Mouse (Mus musculus): ENCODE results near the gene AL607142.1. TPM values are rescaled to one million over a fixed set of nuclear protein-coding genes. Genes with fewer than 3 reads are reported as not detected.

The AL607142.1 gene
- total RNA-seq, 2 experiments from 2014 or later: not detected

DNA sequence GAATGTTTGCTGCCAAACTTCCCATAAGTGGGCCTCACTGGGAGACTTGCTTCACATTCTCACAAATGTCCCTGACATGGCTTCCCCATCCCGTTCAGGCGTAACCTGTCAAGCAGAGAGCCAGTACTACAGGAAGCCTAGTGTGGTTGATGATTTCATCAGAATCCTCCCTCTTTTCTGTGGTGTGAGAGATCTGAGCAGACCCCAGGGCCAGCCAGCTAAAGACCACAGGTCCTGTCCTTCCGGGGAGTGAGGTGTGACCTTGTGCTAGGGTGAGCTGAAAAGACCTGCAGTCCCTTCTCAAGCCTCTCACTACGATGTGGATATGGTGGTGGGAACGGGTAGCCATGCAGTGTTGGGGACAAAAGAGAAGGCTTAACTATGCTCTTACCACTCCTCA is 17.7 kb downstream of the AL607142.1 start:
- DNase-seq (ENCODE audit: low spot score in 2 of 2): no peak
- intact Hi-C loops (cut with DNase I): no loop called here

DNA sequence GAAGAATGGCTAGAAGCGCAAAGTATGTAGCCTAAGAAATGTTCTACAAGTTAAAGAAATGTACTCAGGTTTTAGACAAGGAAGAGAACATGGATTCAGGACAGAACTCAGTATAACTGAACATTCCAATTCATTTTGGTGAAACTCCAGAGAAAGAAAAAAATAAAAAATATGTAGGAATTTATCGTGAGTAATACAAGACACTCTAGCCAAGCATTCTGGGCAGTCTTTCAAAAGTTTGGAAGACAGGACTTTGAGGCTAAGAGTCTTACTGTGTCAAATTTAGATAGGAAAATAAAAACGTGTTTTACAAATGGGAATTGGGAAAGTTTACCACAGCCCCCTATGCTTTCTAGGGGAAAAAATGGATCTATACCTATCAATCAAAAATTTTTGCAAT is 18.9 kb downstream of the AL607142.1 start:
- intact Hi-C loops (cut with DNase I): no loop called here
- no peak for DNase-seq (ENCODE audit: low spot score in 2 of 2)

DNA sequence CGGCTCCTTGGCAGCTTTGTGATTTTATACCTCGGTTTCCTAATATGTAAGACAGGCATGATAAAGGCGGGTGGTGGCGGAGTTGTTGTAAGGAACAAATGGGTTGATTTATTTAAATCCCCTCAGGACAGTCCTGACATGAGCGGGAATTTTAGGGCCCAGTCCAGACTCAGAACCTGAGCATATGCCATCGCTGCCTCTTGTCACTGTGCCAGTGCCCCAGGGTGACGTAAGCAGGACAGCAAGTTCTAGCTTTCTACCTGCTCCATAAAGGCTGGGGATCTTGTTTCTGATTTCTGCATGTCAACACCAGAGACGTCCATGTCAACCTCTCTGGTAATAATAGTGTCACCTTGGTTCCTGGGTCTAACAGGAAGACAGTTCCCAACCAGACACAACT is 24.7 kb downstream of the AL607142.1 start:
- no peak for DNase-seq (ENCODE audit: low spot score in 2 of 2)
- intact Hi-C loops (cut with DNase I): no loop called here

DNA sequence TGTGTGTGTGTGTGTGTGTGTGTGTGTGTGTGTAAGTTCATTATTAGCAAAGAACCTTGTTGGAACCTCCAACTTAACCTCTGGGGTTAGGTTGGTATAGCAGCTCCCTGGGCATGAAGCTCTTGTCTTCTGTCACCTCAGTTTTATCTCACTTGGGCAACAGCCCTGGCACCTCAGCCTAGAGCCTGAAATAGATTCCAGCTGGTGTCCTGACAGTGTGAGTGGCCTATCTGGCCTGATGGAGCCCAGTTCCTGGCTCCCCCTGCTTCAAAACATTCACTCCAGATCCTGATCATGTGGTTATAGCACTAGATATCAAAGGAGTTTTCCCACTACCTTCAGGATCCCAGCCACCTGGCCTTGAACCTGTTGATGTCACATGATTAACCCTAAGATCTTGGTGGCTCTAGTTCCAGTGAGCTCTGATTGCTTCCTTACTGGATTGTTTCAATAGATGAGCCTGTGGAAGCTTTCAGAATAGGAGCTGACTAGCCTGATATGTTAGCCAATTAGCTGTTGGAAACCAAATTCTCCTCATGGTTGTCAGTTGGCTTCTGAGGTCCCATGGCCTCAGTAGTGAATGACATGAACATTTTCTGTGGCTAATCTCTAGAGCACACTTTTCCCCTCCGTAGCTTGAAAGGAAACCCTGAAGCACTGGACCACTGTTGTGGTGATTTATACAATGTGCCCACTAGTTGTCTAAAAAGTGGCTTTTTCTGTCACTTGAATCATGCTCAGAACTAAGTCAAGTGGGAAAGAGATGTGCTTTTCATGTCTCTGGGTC is 27.4 kb downstream of the AL607142.1 start:
- intact Hi-C loops (cut with DNase I): no loop called here
- no peak for DNase-seq (ENCODE audit: low spot score in 2 of 2)

DNA sequence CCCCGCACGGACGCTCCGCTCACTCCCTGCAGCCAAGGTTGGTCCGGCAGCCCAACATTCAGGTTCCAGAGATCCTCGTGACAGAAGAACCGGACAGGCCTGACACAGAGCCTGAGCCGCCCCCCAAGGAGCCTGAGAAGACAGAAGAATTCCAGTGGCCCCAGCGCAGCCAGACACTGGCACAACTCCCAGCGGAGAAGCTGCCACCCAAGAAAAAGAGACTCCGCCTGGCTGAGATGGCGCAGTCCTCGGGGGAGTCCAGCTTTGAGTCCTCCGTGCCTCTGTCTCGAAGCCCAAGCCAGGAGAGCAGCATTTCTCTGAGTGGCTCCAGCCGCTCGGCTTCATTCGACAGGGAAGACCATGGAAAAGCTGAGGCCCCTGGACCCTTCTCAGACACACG is 32.1 kb downstream of the AL607142.1 start:
- DNase-seq (ENCODE audit: low spot score in 2 of 2): no peak

DNA sequence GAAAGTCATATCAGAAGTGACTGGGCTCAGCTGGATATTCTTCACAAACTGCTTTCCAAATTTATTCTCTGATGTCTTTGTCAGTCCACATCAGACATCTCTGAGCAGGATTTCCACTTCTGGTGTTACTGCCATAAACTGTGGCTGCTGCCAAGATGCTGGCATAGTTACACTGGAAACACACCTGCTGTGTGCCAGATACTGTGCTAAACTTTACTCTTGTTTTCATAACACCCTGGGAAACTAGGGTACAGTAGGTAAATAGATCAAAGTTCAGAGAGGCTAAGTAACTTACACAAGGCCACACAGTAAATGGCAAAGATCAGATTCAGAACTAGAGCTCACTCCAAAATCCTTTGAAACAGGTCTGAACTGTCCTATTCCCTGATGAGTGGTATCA is 36.4 kb downstream of the AL607142.1 start:
- no peak for DNase-seq (ENCODE audit: low spot score in 2 of 2)
- intact Hi-C loops (cut with DNase I): loop anchor here (10.0 kb wide), 3 partner anchors 136 to 466 kb away; partner anchors contain the start of gene Guca2a

More for the DNA sequence above, 32.1 kb downstream of the AL607142.1 start:
- intact Hi-C loops (cut with DNase I): no loop called here

DNA sequence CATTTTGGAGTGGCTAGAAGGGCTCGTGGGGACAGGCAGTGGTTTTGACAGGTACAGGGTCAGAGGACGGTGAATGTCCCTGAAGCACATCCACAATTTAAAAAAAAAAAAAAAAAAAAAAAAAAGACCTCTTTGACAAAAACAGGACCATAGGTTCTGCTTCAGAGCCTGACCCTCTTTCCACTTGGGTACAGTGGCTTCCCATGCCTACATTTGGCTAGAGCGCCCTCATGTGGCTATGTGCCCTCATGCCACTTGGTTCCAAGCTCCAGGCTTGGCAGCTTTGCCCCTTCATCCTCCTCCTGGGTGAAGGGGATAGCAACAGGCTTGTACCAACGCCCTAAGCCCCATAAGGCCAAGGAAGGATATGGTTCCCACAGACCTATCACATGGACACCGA is 39.8 kb downstream of the AL607142.1 start:
- peak; percentile 63 to 77 for DNase-seq (ENCODE audit: low spot score in 2 of 2)
- intact Hi-C loops (cut with DNase I): loop anchor here (10.0 kb wide), 3 partner anchors 140 to 470 kb away; partner anchors contain the start of gene Guca2a

DNA sequence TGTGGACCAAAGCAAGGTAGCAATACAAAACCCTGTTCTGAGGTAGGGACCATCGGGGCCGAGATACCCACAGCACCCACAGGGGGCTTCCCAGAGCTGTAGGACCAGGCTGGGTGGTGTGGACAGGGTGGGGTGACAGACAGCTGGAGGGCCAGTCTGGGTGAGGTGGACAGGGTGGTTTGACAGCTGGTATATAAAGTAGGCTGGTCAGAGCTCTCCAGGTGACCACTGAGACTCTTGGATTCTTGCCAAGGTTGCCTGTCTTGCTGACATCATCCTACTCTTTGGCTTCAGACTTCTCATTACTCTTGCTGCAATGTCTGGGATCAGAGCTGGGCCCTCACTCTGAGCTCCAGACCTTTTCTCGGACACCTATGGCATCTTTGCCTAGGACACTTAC is 41.6 kb downstream of the AL607142.1 start:
- intact Hi-C loops (cut with DNase I): loop anchor here (10.0 kb wide), 3 partner anchors 142 to 472 kb away; partner anchors contain the start of gene Guca2a
- no peak for DNase-seq (ENCODE audit: low spot score in 2 of 2)

DNA sequence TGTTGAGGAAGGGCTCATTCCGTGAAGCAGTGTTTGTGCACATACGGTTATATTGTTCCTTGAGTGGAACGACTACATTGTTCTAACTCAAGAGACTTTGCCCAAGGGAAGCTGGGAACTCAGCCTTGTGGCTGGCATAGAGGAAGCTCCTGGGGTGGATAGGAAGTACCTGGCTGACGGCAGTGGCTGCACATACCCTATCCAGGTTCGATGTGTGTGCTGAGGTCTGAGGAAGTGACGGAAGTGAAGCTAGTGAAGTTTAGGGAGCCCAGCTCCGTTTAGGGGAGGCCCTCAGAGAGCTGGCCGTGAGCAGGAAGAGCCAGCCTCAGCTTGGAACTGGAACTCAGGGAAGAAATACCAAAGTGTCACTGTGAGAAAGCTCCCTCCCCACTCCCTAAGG is 43.0 kb downstream of the AL607142.1 start:
- DNase-seq (ENCODE audit: low spot score in 2 of 2): no peak
- intact Hi-C loops (cut with DNase I): loop anchor here (10.0 kb wide), 3 partner anchors 143 to 473 kb away; partner anchors contain the start of gene Guca2a

DNA sequence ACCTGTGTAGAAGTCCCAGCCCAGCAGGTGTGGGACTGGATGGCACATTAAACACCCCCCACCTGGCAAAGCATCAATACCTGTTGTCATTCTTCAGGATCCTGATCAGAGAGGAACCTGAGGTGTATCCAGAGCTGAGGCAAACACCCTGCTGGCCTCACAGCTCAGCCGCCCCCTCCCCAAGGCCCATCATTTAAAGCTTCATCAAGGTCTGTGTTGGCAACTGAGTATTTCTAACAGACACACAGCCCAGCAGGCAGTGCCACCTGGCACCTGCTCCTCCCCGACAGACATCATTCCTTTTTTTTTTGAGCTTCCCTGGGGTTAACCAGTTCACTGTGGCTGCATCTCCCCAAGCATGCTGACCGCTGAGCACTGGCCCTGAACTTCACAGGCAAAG is 50.7 kb downstream of the AL607142.1 start:
- intact Hi-C loops (cut with DNase I): no loop called here
- no peak for DNase-seq (ENCODE audit: low spot score in 2 of 2)

DNA sequence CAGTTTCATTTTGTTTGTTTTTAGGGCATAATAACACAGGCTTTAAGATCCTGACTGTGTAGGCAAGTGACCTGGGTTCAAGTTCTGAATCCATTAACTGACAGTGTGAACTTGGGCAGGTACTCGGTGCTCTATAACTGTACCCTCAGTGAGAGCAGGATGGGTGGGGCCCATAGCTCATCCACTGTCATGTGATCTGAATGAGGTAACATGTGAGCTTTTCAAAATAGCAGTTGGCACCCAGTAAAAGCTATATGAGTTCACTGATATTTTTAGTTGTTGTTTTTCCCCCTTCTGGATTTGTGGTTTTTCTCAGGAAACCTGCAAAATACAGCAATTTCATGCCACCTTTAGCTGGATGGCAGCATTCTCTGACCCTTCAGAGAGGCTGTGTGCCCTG is 51.5 kb downstream of the AL607142.1 start:
- intact Hi-C loops (cut with DNase I): no loop called here

DNA sequence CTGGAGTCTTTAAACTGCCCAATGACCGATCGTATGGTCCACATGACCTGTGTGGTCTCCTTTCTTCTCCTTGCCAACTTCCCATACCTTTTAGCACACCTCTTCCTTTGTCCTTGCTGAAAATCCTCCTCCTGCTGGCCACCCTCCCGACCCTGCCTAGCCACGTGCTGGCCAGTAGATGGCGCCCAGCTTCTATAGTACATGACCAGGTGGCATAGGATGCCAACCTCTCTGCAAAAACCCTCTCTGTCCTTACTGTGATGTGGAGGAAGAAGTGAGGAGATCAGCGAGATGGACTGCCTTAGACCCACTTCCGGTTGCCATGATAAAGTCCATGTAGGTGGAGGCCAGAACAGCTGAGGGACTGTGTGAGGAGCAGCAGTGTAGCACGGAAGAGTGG is 55.5 kb downstream of the AL607142.1 start:
- peak in 1 of 2 experiments; percentile 61 for DNase-seq (ENCODE audit: low spot score in 2 of 2)
- intact Hi-C loops (cut with DNase I): no loop called here

More for the DNA sequence above, 51.5 kb downstream of the AL607142.1 start:
- DNase-seq (ENCODE audit: low spot score in 2 of 2): peak in 1 of 2 experiments; percentile 73

DNA sequence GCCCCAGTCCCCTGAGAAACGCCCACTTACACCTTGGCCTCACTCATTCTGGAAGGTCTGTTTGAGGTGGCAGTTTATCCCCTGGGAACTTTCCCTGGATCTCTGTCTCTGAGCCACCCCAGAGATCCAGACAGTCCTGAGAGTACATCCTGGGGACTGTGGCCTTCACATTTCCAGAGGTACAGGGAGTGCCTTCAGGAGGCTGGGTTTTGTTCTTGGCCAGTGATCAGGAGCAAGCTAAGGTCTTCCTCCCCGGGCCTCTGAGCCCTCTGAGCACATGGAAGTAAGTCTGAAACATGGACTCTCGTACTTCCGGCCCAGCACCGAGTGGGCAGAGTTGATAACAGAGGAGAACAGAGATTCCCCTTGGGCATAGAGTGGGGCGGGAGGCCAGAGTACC is 59.9 kb downstream of the AL607142.1 start:
- DNase-seq (ENCODE audit: low spot score in 2 of 2): no peak
- intact Hi-C loops (cut with DNase I): loop anchor here (5.0 kb wide), 1 partner anchor 312 kb away; no protein-coding TSS in a partner anchor

DNA sequence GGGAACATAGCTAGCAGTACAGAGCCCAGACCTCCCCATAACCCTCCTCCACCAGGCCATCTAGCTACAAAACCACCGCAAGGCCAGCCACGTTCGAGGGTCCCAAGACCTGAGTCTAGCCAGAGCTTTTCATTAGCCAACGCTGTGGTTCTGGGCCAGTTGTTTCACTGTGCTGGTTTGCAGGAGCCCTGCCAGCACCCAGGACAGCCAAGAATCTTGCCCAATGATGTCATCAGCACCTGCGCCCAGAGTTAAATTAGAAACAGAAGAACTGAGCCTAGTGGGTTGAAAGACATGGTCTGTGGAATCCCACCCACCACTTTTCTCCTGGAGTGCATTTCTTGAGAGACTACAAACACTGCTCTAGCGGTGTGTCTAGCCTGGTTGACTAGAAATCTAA is 61.3 kb downstream of the AL607142.1 start:
- DNase-seq (ENCODE audit: low spot score in 2 of 2): peak; percentile 45 to 71
- intact Hi-C loops (cut with DNase I): loop anchor here (5.0 kb wide), 1 partner anchor 314 kb away; no protein-coding TSS in a partner anchor

DNA sequence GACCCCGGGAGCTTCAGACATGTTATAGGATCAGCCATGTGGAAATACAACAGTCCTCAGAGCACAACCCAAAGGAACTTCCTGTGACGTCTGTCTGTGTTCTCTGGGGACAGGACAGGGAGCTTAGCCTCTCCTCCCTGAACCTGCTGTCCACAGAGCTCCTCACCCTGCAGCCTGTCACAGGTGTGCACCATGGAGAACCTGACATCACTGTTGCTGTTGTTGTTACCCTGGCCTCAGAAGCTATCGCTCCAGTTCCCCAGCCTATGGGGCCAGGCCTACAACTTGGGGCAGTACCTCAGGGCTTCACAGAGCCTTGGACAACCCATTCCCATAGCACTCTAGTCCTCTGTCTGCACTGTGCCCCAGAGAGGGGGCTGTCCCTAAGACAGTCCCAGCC is 62.5 kb downstream of the AL607142.1 start:
- DNase-seq (ENCODE audit: low spot score in 2 of 2): no peak
- intact Hi-C loops (cut with DNase I): loop anchor here (5.0 kb wide), 1 partner anchor 315 kb away; no protein-coding TSS in a partner anchor

DNA sequence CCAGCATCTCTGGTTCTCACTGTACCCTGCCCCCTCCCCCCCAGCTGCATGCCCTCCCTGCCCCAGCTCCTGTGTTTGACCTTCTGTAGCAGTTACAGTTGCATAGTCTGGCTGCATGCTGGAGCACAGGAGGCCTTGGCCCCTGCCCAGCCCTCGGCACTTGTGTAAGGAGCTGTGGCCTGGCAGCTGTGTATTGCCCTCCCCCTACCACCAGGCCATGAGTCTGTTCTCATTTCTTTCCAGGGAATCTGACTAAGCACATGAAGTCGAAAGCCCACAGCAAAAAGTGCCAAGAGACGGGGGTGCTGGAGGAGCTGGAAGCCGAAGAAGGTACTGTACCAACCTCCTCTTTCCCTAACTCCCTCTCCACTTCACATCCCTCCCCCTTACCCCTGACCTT is 63.2 kb downstream of the AL607142.1 start:
- DNase-seq (ENCODE audit: low spot score in 2 of 2): peak in 1 of 2 experiments; percentile 60
- intact Hi-C loops (cut with DNase I): loop anchor here (5.0 kb wide), 1 partner anchor 316 kb away; no protein-coding TSS in a partner anchor

DNA sequence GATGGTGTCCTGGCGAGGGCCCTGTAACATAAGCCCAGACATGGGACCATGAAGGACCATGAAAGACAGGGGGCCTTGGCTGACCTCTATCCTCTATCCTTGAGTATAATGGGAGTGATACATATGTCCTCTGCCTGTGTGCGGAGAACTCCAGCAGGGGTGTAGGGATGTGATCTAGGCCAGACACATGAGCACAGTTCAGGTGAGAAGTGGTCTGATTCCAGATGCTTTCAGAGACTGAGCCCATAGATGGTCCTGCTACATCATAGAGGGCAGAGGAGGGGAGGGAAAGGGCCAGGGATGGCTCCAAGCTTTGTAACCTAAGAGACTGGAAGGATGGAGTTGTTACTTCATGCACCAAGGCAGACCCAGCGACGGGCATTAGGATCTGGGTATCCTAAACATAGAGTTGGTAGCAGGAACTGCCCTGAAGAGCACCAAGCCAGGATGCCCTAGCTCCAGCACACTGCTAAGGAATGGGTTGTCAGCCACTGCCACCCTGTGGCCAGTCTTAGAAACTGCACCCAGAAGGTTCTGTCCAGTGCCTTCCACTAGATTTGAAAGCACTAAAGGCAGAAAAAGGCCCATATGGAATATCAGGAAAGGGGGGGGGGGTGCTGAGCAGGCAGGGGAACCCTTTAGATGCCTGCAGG is 64.6 kb downstream of the AL607142.1 start:
- intact Hi-C loops (cut with DNase I): loop anchor here (5.0 kb wide), 1 partner anchor 317 kb away; no protein-coding TSS in a partner anchor
- DNase-seq (ENCODE audit: low spot score in 2 of 2): peak; percentile 69 to 76

DNA sequence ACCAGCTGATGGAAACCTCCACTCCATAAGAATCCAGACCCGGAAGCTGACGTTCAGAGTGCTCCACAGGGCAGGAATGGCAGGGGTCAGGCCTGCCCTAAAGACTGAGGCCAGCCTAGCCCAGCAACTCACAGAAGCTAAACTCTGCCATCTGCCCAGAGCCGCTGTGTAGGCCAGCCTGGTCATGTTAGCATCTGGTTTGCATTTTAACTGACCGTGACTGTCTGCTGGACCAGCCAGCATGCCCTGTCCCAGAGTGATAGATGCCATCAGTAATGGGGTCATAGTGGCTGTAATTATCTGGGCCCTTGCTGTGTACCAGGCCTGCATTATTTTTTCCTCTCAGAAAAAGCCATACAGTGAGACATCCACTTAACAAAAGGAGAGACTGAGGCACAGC is 66.1 kb downstream of the AL607142.1 start:
- no peak for DNase-seq (ENCODE audit: low spot score in 2 of 2)
- intact Hi-C loops (cut with DNase I): no loop called here

DNA sequence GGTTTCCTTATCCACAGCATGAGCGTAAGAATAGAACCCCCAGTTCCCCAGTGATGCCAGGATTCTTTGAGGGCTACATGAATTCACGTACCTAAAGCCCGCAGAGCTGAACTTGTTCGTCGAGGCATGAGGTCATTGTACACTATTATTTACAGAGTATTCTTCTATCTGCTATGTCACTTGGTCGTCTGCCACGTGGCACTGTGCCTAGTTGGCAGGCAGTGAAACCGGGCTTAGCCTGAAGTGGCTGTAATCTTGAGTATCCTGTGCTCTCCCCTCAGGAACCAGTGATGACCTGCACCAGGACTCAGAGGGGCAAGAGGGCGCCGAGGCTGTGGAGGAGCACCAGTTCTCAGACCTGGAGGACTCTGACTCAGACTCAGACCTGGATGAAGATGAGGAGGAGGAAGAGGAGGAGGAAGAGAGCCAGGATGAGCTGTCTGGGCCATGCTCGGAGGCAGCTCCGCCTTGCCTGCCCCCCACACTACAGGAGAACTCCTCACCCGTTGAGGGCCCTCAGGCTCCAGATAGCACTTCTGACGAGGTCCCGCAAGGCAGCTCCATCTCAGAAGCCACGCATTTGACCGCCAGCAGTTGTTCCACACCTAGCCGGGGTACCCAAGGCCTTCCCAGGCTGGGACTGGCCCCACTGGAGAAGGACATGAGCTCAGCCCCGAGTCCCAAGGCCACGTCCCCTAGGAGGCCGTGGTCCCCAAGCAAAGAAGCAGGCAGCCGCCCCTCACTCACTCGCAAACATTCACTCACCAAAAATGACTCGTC is 66.8 kb downstream of the AL607142.1 start:
- intact Hi-C loops (cut with DNase I): no loop called here
- DNase-seq (ENCODE audit: low spot score in 2 of 2): no peak

DNA sequence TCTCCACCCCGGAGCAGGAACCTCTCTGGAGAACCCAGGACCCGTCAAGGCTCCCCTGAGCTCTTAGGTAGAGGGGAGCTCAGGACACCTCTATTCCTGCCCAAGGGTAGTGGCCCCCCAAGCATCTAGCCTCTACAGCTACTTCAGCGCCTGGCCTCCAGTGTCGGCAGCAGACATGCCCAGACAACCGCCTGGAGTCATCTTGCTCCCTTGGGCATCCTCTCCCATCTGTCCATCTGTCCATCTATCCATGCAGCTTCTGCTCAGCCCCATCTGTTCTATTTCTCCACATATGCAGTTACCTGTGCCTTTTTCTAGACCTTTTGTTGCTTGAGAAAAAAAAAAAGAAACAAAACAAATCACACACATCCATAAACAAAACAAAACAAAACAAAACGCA is 69.4 kb downstream of the AL607142.1 start:
- no peak for DNase-seq (ENCODE audit: low spot score in 2 of 2)
- intact Hi-C loops (cut with DNase I): no loop called here

Data from left cerebral cortex, postnatal 14 days (tissue).